Mouse (Mus musculus) heart, postnatal 25 days (tissue): ENCODE measurements at regions not wholly inside any gene's neighbourhood (a gene's known extent, or its start where the extent isn't known, plus 50 kb on each side); places are given as distances from the start of the nearest gene placed in this dataset.

Experiments
- DNase-seq: peaks from one replicate; pipeline ENCODE4 v3.0.0; 2022; ENCODE audit warnings: low spot score
- intact Hi-C: fragments of 180-260 bp; cut with DNase I; formaldehyde crosslinking; loops from one replicate; pipeline ENCODE4 v1.15.1; 2025

DNA sequence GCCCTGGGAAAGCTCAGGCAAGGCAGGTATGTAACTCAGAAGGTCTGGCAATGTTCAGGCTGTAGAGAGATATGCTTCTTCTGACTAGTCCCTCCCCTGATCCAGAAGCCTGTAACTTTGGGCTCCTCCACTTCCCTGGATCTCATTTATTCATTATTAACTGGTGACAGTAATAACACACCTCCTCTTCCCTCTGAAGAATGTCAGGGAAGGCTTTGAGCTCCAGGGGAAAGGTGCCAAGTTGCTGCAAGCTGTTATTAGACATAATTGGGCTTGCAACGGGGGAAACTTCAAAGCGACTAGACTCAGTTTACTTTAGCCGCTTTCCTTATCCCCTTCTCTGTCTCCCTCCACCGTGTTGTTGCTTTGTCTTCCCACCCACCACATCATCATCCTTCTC lies 75.6 kb upstream of the Tmprss2 start:
- DNase-seq = no peak
- intact Hi-C loops = no loop called here

DNA sequence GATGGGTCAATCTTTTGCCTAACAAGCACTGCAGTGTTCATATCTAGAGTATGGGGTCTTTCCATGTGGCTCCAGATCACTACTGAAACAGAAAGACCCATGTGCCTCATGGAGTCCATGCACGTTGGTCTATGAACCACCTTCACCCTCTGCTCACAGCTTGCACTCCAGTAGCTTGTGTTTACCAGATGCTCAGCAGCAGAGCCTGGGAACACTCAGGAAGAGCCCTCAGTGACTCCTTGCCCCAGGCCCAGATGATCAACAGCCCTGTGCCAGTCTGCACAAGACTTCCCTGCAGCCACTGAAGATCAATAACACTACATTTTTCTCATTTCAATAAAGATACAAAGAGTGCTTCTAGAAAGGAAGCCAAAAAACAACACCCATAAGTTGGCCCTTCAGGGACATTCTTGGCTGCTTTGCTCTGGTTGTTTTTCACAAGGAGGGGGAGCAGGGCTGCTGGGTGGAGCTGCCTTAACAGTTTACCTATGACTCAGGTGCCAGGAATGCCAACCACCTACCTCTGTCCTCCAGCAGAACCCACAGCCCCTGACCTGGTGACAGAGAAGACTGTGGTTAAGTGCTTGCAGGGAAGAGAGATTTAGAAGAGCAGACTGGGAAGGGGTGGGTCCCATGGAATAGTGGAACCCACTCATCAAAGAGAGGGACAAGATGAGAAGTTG lies 74.7 kb upstream of the Tmprss2 start:
- no peak for DNase-seq
- intact Hi-C loops = no loop called here

- intact Hi-C loops = no loop called here
- DNase-seq = no peak
Measured at GRCm38 (mm10) chr16:97681191-97681590, 70.2 kb upstream of the Tmprss2 start.

DNA sequence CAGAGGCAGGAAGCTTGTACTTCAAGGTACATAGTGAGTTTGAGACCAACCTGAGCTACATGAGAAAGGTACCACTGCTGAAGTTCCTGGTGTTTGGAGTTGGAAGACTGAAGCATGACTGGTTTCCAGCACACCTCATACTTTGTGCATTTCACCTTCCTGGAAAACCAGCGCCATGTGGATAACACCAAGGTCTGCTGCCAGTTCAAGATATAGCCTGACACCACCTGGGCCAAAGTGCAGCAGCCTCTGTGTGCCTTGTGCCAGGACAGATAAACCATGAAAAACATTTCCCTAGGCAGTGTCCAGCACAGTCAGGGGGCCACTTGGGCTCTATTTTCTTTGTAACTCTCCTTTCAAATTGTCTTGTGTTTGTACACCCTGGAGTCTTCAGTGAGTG lies 68.8 kb upstream of the Tmprss2 start:
- DNase-seq = no peak
- intact Hi-C loops = no loop called here

DNA sequence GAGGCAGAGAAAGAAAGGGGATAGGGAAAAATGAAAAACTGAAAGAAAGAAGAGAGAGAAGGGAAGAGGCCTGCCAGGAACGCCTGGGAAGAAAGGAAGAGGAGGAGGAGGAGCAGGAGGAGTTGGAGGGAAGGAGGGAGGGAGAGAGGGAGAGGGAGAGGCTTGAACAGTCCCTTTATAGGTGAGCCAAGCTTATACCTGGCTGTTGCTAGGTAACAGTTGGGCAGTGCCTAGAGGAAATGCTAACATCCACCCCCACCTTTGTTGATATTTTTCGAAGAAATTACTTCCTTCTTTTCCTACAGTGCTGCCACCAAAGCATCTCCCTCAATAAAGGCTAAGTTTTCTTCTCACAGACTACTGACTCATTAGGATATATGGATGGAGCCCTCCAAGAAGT lies 68.3 kb upstream of the Tmprss2 start:
- intact Hi-C loops = no loop called here
- DNase-seq = no peak

DNA sequence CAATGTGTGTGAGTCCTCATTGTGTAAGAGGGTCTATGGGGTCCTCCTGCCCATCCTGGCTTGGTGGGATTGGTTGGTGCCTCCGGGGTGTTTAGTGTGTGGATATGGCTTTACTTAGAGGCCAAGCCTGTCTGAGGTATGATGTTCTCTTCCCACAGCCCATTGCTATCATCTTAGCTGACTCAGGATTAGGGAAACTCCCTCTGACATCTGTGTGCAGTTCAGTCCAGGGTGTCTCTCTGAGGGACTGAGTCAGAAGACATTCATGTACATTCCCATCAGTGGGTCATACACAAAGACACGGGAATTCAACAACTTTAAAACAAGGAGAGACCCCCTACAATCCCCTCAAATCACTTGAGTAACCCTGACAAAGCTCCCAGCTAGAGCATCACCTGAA lies 66.6 kb upstream of the Tmprss2 start:
- DNase-seq = no peak
- intact Hi-C loops = no loop called here

GRCm38 (mm10) chr16:97673576-97673975 lies 62.6 kb upstream of the Tmprss2 start:
- intact Hi-C loops = loop anchor here (5.0 kb wide), 1 partner anchor 94 kb away; no protein-coding TSS in a partner anchor

DNA sequence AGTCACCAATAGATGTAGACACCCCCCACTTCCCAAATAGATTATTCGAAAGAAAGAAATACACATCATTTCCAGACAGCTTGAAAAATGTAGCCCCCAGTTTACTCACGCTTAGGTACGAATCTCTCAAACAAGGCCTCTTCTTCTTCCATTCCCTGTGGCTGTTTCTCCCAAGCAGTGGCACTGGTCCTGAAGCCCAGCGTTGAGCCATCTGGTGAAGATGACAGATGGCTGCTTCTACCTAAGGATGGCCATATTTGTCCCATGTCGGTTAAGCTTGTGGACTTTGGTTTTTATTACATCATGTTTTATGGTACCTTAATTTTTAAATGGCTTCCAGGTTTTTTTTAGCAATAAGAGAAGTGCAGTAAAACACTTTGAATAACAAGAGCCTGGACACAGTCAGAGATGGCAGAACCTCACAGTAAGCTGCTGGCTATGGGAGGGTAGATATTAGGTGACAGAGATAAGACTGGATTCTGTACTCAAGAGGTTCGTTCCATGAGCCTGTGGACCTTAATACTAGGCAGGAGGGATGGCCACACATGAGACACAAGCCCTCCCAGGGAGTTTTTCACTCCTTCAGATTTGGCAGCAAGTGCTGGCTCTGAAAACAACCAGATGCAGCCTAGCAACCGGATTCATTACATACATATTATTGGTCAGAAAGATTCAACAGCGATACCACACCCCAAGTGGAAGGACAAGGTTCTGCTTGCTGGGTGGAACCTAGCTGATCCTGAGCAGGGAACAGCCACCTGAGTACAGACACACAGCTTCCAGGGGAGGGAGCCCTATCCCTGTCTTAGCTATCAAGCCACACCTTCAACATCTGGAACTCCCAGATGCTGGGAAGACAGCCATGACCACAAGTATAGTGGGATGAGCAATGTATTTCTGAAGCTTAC lies 59.4 kb upstream of the Tmprss2 start:
- intact Hi-C loops = loop anchor here (5.0 kb wide), 1 partner anchor 97 kb away; no protein-coding TSS in a partner anchor
- no peak for DNase-seq

More at GRCm38 (mm10) chr16:97673576-97673975, 62.6 kb upstream of the Tmprss2 start:
- DNase-seq = no peak

DNA sequence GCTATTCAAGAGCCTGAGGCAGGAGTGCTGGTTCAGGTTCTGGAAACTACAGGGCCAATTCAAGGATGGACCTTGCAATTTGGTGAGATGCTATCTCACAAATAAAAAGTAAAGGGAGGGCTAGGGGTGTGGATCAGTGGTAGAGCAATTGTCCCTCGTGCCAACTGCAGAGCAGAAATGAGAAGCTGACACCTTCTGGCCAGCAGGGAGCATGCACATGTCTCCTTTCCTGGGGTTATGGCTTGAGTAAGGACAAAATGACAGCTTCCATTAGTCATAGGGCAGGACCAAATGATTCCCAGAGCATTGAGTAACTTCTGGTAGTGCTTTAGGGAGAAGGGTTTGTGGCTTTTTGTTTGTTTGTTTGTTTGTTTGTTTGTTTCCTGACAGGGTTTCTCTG lies 56.5 kb upstream of the Tmprss2 start:
- intact Hi-C loops = no loop called here
- no peak for DNase-seq

DNA sequence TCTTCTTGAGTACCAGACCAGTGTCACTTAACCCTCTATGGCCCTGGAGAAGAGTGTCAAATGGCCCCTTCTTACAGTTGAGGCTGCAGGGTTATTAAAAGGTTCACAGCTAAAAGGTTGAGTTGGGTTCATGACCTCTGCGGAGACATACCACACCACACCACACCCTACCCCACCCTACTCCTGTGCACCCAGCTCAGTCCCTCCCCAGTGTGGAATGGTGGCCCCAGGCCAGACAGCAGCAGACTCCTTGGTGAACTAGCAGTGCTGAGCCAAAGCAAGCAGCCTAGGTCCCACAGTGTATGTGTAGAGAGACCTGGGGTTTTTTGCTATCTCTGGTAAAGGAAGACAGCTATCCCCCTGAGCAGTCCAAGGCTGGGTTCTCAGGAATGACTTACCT lies 54.5 kb upstream of the Tmprss2 start:
- intact Hi-C loops = no loop called here
- no peak for DNase-seq
